Mouse (Mus musculus): ENCODE data around the gene Epop.

GRCm38 (mm10) chr11:97579088-97579857 lies 50.2 kb downstream of the Epop start:
- no peak for TF ChIP-seq CTCF (IDR thresholded peaks at IDR 0.05; ENCODE audit: control insufficient read depth, insufficient read depth, insufficient read length)
- TF ChIP-seq CEBPB (IDR thresholded peaks at IDR 0.05; ENCODE audit: low read depth) = no peak
- no peak for TF ChIP-seq MYOD1 (IDR thresholded peaks at IDR 0.05; ENCODE audit: control insufficient read depth, insufficient read length, low read depth)
- no peak for TF ChIP-seq MAX (IDR thresholded peaks at IDR 0.05)
- TF ChIP-seq USF1 (IDR thresholded peaks at IDR 0.05; ENCODE audit: low read depth) = no peak

Measured in C2C12 (cell line).